Mouse (Mus musculus) ZHBTc4 (cell line): ENCODE measurements around the gene Rrp15.
A peak's percentile ranks its signal among the peaks of the same experiment; 100 is the strongest.
"Not testable (repeated sequence)": the region's sequence is repeated elsewhere in the genome, so short reads cannot be mapped to it uniquely, and the experiment has no call there.

Source experiments
- DNase-seq: peaks from one replicate; pipeline ENCODE4 v3.0.0-alpha.2; 2011; ENCODE audit warnings: low read depth, low spot score

The Rrp15 gene

DNA sequence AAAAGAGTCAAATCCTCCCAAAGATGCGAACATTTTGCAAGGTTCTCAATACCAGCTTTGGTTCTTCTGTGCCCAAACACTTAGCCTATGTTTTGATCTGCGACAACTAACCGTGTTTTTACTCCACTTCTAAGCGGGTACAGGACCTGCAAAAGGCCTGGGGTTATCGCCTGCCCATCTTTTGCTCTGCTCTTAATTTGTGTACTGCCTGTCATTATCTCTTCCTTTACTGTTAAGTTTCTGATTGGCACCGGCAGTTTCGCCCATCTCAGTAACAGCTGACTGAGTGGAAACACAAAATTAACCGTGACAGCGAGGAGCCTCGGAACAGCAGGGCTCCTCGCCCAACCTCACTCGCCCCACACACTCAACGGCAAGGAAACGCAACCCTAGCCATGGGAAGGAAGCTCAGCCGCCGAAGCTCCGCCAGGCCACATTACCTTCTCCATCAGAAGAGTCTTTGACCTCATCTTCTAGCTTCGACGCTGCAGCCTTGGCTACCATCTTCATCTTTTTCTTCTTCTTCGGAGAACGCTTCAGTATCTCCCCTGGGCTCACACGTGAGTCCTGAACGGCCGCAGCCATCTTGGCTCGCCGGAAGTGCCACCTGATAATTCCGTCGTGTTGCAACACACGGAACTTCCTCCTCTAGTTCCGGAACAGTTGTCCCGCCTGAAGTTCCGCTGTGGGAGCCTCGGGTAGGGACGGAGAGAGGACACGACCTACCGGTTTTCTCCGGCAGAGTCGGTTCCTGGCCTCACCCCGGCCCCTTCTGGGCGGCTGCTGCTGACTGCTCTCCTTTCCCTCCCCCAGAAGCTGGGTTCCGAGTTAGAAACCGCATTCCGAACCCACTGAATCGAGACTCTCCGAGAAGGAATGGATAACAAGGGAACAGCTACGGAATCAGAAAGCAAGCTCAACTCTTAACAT, at the start of gene Rrp15:
Rrp15 (minus strand) TSS at position 635 of the 930 bp plus-strand sequence.
- DNase-seq: peak; percentile 96

DNA sequence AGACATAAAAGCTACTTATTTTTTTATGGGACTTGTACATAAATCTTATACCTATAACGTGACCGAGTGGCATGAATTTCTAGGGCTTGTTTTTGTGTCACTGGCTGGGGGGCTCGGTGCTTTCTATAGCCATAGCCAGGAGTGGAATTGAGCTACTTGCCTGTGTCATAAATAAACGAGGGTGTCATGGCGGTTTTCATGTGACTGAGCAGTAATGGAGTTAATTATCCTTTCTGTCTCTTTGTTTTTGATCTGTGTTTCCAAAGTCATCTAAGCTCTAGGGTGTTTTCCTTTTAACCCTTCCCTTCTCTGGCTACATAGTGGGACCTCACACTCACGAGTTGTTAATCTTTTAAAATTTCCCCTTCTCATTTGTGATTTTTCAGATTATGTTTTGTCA, 48.8 kb upstream of the Rrp15 start:
- DNase-seq: no peak

- DNase-seq: no peak
Observed at GRCm38 (mm10) chr1:186785359-186785758, 36.2 kb upstream of the Rrp15 start.

- no peak for DNase-seq
Observed at GRCm38 (mm10) chr1:186780826-186781225, 31.7 kb upstream of the Rrp15 start.

- no peak for DNase-seq
Observed at GRCm38 (mm10) chr1:186773124-186773523, 24.0 kb upstream of the Rrp15 start.

DNA sequence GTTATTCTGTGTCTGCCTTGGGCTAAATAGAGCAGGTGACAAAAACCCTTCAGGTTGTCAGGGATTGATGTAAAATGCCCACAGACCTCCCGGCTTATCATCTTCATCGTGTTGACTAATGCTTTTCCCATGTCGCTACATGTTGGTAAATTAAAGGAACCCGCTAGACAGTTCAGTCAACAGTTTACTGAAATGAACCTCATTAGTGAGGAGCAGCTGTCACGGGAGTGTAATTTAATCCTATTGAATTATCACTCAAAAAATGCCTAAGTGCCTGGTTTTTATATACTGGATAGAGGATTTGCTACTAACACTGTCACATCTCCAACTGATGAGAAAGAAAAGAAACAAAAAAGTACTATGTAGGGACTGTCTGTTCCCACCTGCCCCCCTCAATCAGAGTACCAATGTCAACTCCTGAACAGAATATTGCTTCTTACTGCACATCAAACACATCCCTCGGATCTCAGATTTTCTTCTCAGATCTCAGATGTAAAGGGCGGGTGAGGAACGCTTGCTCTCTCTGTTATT, 23.5 kb upstream of the Rrp15 start:
- DNase-seq: no peak

- DNase-seq: no peak
Observed at GRCm38 (mm10) chr1:186772005-186772404, 22.8 kb upstream of the Rrp15 start.

- peak; percentile 42 for DNase-seq
Observed at GRCm38 (mm10) chr1:186770659-186771058, 21.5 kb upstream of the Rrp15 start.

- DNase-seq: peak; percentile 31
Observed at GRCm38 (mm10) chr1:186768392-186768791, 19.2 kb upstream of the Rrp15 start.

DNA sequence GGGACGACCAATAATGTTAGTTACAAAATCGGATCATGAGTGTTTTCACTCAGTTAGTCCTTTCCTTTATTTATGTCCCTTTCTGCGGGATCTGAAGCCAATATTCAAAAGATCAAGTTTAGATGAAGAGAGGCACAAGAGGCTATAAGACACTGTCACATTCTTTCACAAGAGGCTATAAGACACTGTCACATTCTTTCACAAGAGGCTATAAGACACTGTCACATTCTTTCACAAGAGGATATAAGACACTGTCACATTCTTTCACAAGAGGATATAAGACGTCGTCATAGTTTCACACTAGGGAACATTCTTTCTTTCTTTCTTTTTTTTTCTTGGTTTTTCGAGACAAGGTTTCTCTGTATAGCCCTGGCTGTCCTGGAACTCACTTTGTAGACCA, 14.3 kb upstream of the Rrp15 start:
- not testable (repeated sequence) for DNase-seq

- peak; percentile 35 for DNase-seq
Observed at GRCm38 (mm10) chr1:186749675-186750283, 621 bp upstream of the Rrp15 start.

DNA sequence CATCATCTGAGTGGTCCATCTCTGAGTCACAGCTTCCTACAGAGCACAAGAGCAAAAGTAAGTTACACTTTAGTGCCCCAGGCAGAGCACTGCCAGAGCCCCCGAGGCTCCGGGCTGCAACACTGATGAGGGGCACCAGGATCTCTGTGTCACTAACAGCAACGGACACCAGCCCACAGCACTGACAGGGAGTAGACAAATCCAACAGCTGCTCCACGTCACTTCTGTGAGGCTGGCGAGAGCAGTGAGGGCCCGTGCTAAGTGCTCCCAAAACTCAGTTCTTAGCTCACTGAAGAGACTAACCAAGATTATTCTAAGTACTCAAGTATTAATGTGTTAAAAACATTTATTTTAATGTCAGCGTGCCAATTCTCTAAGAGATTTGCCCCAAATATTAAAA, 9.3 kb downstream of the Rrp15 start:
- DNase-seq: no peak

- DNase-seq: no peak
Observed at GRCm38 (mm10) chr1:186735537-186735936, 13.6 kb downstream of the Rrp15 start.

GRCm38 (mm10) chr1:186733052-186733451, 16.1 kb downstream of the Rrp15 start:
- DNase-seq: no peak

- peak; percentile 85 for DNase-seq
Observed at GRCm38 (mm10) chr1:186728778-186729177, 20.4 kb downstream of the Rrp15 start.

DNA sequence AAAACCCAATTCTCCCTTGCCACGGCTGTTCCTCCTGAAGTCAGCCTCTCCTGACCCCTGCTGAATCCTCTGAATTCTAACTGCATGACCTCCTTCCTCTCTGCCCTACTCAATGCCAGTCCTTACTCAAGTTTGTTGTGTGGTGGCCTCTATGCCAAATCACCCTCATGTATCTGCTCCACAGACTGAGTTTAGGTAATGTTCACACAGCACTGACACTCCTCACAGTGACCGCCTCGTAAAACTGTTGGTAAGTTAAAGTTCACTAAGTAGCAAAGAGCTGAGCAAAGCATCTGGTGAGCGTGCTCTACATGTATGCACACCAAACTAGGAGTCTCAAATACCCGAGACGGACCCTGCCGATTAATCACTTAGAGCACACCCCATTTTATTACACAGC, 23.0 kb downstream of the Rrp15 start:
- no peak for DNase-seq

- no peak for DNase-seq
Observed at GRCm38 (mm10) chr1:186722299-186722698, 26.9 kb downstream of the Rrp15 start.

GRCm38 (mm10) chr1:186721846-186722245, 27.3 kb downstream of the Rrp15 start:
- peak; percentile 90 for DNase-seq

GRCm38 (mm10) chr1:186721166-186721565, 28.0 kb downstream of the Rrp15 start:
- no peak for DNase-seq

GRCm38 (mm10) chr1:186719708-186720107, 29.4 kb downstream of the Rrp15 start:
- DNase-seq: peak; percentile 80

- DNase-seq: no peak
Observed at GRCm38 (mm10) chr1:186718881-186719280, 30.3 kb downstream of the Rrp15 start.
